Mouse (Mus musculus) gastrocnemius, adult 18-20 months (tissue): ENCODE measurements at regions not wholly inside any gene's neighbourhood (a gene's known extent, or its start where the extent isn't known, plus 50 kb on each side); places are given as distances from the start of the nearest gene placed in this dataset.
A peak's percentile ranks its signal among the peaks of the same experiment; 100 is the strongest.

Source experiments
- DNase-seq: peaks from one replicate; pipeline ENCODE4 v3.0.0; 2021; ENCODE audit warnings: low spot score

DNA sequence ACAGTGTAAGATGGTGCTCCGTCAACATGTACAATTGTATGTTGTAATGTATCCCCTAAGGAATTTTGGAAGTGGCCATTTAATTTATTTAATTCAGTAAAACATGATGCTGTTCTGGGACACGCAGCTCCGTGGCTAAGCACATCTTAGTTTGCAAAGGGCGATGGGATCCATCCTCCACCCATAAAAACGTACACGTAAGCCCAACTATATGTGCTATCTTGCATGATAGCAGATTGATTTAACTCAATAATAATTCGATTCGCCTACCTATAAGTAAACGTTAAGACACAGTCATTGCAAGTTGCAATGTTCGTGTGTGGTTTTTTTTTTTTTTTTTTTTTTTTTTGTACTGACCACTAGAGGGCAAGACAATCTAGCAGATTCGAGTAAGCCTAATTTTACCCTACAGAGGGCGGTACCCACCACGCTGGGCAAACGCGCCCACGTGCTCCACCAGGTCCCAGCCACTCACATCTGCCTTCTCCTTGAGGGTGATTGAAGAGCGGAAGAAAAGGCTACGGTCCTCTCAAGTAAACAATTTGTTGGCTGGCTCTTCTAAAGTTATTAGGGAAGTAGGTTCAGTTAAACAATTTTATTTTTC lies 240.8 kb upstream of the Lrig3 start:
- peak; percentile 34 for DNase-seq

DNA sequence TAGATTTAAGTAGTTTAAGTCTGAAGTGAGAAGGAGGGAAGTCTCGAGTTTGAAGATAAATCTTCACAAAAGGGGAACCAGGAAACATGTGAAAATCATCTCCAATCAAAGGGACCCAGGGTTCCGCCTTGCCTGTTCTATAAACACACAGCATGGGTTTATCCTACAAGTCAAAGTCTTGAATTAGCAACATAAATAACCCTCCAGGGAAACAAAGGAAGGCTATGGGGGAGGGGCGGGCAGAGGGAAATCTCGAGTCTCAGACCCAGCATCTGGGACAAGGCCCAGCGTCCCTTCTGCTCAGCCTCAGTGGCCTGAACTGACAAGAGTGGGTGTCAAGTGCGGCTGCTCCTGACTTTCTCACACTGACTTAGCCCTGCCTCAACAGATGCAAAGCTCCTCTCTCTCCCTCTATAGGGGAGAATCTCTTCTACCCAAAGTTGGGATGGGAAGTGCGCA lies 240.3 kb upstream of the Lrig3 start:
- no peak for DNase-seq

DNA sequence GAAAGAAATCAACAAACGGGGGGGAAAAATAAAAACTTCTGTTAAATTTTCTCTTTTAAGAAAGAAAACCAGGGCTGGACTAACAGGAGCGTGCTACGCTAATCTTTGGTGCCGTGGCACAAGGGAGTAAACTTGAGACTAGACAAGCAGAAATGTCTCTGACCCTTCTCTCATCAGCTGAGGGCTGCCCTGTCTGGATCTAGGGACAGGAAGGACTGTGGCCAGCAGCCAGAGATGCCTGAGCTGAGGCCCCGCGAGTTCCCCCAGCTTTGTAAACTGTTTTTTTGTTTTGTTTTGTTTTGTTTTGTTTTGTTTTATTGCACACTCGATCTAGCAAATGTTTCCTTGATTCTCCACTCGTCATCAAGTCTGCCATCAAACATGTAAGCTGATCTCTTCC lies 239.4 kb upstream of the Lrig3 start:
- no peak for DNase-seq

DNA sequence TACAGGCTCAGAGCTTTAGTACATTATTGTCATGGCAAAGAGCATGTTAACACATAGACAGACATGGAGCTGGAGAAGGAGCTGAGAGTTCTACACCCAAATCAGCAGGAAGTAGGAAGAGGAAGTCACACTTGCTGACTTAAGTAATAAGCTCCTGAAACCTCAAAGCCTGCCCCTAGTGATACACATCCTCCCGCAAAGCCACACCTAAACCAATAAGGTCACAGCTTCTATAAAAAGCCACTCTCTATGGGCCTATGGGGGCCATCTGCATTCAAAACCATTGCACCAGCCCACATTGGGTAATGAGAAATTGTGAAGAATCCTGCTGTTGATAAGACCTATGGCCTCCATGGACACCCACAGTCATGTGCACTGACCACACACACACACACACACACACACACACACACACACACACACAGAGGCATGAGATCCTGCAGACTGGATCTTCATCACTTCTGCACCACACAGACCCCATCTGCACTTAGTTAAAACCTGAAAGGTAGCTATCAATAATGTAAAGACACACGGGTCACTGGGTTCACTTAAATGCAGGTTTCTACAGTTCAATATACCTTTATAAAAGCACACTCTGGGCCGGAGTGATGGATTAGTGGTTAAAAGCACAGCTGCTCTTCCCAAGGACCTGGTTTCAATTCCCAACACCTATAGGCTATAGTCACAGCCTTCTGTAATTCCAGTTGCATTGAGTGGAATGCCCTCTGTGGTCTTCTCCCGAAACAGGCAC lies 230.0 kb upstream of the Lrig3 start:
- DNase-seq: no peak

DNA sequence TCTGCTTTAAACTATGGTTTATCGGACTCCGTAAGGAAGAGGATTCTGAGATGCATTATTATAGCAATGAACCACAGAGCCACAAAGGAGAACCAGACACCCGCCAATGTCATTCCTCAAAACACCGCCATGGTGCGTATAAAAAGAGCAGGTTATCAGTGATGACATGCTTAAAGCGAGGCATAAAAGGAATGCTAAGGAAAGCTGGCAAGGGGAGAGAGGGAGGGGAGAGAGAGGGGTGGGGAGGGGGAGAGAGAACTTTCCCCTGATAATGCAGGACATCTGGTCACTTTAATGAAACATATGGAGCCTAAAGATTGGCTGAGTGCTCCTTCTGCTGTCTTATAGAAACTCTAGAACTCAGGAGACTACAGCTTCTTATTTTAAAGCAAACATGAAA lies 222.8 kb upstream of the Lrig3 start:
- no peak for DNase-seq

DNA sequence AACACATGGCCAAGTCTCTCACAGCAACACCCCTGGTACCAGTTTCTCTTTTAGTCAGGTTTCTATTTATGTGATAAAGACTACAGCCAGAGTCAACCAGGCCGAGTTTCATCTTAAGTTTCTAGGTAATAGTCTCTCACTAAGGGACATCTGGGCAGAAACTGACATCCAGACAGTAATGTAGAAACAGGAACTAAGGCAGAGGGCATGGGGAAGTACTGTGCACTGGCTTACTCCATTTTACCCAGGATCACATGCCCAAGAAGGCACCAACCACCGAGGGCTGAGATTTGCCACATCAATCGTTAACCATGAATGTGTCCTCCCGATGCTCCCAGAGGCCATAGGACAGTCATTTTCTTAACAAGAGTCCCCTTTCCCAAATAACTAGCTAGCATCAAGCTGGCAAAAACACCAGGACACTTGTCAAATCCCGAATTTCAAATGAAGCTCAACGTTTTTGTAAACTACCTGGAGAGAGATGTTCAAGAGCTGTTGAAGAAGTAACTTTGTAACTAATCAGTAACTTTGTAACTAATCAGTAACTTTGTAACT lies 216.9 kb upstream of the Lrig3 start:
- no peak for DNase-seq

DNA sequence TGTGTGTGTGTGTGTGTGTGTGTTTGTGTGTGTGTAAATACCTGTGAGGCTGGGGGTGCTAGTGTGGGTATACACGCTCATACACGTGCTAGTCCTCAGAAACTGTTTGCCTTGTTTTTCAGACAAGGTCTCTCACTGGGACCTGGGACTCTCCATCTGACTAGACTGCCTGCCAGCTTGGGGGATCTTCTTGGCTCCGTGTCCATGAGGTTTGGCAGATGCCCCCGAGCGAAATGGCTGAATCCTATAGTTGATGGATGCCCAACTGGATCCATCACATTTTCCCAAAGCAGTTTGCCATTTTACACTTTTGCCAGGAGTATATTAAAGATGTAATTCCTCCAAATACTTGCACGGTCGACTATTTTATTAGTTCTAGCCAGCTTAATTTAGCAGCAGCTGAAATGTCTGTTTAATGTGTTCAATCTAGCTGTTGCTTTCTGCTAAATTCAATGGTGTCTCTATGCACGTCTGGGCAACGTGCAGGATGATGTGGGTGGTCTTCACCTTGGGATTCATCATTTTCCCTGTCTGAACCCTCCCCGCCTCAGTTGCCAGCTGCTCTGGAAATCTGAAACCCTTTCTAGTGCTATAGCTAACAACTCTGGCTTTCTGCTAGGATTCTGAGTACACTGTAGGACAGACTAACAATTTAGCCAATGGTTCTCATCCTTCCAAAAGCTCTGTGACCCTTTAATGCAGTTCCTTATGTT lies 213.3 kb upstream of the Lrig3 start:
- DNase-seq: no peak

DNA sequence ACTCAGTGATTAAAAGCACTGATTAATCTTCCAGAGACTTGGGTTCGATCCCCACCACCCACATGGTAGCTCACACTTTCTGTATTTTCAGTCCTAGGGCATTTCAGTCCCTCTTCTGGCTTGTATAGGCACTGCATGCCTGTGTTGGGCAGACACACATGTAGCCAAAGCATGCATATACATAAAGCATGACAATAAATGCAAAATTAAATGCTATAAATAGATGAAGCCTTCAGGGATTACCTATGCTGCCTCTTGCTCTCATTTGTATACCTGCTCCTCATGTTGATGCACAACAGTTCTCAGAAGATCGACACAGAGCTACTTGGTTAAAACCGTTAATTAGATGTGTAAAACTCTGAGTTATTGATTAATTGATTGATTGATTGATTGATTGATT lies 206.8 kb upstream of the Lrig3 start:
- no peak for DNase-seq

DNA sequence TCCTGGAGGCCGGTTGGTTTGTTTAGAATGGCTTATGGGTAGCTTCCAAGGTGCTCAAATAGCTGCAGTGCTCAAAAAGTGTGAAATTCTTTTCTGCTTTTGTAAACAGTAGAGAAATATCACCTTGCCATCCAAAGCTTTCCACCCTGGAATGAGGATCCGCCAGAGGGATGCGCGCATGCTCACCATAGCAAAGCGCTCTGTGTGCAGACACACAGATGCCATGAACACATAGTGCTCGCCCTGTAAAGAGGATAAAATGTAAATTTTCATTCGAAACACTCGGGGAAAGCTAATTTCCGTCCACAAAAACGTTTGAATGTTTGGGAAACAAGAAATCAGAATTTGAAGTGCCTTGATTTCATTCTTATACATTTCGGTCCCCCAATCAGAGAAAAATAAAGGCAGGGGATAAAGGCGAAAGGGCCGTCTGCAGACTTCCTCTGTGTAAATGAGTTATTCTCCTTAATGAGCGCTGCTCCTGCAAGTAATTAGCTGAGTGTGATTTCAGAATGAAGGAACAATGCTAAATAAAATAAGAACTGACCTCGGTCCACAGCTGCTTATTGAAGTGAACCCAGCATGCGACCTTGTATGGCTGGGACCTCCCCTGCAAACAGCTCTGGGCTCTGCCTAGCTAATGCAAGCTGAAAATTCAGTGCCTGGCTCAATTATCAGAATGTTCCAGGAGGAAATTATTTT lies 203.4 kb upstream of the Lrig3 start:
- no peak for DNase-seq

DNA sequence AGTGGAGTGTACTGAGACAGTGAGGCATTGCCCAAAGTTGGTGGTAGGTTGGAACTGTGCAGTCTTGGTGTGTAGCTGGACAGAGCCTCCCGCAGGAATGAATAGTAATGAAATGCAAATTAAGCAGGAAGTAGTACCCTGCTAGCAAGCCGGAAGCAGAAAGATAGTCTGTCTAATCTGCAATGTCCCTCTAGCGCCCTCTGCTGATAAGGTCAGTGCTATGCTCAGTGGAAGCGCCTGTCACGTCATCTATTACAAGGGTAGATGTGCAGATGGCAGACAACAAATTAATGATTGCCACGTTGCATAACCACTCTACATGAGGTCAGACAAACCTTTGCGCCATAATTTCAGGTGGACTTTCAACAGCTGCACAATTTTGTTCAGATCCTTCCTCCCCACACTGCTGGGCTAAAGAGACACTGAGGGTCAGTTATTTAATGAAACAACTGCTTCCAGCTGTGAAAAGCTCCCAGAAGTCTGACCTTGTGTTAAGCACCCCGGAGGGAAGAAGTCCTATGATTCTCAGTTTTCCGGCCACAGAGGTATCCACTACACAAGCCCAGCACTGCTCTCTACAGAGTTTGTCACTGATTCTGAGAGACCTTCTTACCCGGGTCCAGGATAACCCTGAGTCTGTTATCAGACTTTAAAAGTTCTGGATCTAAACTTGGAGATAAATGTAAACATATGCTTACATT lies 201.4 kb upstream of the Lrig3 start:
- DNase-seq: no peak

DNA sequence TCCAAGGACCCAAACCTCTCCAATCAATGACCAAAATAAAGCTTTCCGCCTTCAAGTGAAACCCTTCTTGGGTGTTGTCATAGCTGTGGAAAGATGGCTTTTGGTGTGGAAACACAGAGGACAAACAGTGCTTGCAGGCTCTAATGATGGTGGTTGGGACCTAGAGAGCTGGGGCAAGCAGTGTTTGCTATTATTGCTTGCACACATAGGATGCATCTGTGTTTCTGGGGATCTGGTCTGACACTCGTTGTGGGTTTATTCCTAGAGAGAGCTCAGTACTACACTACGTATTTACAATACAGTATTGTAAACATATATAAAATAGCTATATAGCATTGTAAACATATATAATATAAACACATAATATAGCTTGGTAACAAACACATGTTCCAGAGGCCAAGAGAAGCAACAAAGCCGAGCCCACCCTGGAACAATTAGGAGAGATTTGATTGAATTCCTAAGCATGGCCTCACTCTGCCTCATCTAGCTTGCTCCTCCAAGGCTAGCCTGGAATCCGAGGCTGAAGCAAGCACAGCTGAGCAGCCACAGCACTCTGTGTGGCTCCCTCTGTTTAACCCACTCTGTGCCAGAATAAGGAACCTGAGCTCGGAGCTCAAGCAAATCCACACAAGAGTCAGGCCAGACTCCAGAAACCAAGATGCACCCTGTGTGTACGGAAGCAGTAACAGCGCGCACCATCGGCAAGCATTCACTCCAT lies 200.7 kb upstream of the Lrig3 start:
- no peak for DNase-seq

DNA sequence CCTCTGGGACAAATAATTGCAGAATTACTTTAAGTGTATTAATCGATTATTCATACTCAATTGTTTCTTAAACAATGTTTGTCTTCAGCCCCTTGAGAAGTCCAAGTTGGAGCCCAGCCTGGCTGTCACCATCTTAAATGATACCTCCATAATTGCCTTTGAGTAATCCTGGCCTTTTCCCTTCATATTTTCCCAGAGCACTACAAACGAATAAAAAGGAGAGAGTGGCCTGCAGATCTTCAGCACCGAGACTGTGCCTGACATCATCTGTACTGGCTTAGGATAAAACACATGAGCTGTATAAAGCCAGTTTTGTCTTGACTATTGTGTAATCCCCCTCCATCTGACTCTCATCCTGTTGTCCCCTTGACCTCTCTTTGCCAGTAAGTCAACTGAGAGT lies 197.7 kb upstream of the Lrig3 start:
- no peak for DNase-seq

DNA sequence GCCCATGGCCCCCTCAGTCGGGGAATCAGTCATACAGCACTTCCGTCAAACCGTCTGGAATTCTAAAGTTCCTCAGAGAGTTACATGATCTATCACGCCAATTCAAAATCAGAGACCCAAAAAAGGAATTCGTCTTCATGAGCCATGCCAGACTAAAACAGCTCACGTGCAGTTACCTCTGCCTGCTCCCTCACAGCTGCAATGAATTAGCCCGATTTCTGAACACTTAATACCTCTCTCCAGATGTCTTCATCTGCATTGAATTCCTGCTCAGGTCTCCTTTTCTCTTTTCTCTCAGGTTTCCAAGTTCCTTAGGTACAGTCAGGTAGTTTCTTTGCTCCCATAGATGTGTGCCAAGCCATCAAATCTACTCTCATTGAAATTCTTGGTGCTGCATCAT lies 192.4 kb upstream of the Lrig3 start:
- DNase-seq: no peak

DNA sequence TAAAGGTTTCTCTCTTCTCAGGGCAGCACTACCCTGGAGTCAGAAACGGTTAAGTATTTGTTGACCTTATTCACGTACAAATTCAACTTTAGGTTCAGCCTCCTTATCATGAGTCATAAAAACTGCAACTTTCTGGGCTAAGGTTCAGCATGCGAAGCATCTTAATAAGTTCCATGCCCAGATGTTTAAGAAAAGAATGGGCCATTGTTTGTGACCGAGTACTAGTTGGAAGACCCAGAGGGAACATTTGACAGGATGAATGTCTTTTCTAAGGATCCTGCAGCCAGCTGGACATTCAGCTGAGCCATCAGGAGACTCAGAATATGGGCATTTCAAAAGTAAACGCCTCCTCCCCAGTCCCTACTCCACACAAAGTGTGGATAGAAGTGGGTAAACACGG lies 183.5 kb upstream of the Lrig3 start:
- DNase-seq: no peak

DNA sequence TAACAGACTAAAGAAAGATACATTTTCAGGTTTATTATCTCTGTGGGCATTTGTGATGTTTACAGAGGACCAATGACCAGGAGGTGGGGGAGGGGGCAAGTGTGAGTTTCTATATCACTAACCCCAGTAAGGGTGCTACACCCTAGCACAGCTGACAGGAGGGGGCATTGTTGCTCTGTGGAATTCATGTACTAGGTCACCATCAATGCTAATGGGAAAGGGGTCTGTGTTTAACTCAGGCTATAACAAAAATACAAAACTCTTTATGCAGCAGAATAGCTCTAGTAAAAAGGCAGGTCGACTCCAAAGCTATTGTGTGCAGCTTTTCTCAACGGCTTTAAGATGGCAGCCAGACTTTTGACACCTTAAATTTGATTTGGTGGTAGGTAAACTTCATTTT lies 181.1 kb upstream of the Lrig3 start:
- peak; percentile 25 for DNase-seq

DNA sequence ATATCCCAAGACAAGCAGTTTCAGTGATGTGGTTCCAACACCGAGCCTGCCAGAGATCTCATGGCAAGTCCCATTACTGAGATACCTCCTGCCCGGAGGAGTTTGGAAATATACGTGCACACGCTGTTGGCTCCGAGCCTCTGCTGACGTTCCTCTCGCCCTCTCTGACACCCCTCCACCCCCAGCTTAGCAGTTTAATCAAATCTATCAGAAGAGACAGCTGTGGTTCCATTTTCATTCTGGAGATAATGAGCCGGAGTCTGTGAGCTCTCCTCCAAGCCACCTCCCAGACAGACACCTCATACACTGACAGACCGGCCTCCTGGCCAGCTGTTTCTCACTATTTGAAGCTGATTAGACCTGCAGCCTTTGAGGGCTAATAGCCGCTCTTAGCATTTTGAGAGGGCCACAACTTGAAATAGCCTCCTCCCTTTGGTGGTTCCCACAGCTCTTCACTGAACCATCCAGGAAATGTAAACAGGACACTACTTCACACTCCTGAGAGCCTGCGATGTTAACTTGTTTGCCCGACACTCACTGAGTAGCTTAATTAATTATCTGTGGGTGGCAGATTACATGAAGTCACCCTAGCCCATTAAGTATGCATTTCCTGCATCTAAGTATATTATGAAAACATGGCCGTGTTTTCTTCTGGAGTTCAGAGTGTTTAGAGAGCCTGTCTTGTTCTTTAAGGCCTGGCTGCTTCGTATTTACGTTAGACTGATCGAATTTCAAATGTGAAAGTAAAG lies 180.3 kb upstream of the Lrig3 start:
- no peak for DNase-seq

DNA sequence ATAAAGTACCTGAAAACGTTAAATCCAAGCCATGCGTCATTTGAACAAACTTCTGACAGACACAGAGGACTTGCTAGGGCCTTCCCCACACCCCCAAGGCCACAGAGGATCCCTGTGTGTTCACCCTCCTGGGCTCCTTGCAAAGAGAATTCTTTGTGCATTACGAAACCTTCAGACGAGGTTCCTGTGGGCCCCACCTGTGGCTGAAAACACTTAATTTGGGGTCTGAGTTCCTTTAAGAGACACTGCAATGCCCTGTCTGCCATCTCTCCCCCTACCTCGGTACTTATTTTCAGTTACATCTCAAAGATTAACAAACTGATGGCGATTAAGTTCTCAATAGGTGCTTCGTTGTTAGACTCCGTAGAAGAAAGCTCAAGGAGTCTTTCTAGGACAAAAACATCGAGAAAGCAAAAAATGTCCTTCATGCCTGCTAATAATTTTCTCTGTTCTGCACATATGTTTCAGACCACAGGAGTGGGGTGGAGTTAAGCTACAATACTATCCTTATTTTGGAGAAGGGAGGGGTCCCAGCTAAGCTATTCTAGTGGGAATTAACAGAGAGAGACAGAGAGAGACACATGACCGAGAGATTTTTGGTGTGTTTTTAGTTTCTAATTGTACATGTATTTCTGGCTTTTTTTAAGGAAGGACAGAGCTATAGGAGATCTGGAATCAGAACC lies 179.6 kb upstream of the Lrig3 start:
- no peak for DNase-seq

DNA sequence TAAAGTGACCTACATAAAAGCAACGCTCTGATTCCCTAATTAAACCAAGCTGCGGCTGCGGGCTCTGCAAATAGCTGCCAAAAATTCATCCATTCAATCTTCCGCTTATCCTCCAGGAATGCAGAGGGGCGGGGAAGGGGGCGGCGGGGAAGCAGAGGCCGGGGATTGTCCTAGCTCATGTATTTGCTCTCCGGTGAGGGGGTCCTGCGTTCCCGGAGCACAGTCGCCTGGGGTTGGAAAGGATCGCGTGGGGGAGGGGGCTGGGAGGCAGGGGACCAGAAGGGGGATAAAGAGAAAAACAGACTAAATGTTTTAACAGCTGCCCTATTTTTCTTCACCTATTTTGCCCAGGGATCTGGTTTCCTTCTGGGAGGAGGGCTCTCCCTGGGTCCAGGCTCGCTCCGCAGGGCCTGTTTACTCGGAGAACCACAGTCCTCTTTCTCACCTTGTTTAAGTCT lies 179.1 kb upstream of the Lrig3 start:
- DNase-seq: no peak

DNA sequence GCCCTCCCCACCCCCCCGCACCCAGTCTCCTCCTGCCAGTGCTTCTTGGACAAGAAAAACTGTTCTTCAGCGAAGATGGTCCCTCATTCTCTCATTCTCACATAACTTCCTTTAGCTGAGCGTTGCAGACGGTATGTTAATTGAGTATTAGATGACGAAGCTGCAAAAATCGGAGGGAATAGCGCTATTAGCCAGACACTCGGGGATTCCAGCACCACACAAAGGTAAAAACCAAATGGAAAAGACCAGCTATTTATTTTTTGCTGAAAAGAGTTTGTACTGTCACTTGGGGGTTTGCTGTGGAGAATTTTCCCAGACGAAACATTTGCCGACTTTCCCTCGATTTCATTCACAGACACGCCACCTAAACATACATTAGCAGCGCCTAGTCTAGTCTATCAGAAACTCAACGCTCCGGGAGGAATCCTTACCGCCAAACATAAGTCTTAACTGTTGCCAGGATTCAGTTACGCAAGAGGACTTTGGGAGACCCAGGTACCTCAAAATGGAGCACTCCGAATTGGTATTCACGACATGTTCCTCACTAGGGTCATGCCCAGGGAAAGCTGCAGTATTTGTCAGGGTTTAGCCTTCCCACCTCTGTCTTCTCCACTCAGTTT lies 178.4 kb upstream of the Lrig3 start:
- DNase-seq: no peak
